Mouse (Mus musculus) layer of hippocampus, adult 9-11 months (tissue): Measurements from ENCODE around the gene Unc5c.
A peak's percentile ranks its signal among the peaks of the same experiment; 100 is the strongest.

Source experiments
- DNase-seq: peaks from one replicate; pipeline ENCODE4 v3.0.0; 2022

Unc5c gene

DNA sequence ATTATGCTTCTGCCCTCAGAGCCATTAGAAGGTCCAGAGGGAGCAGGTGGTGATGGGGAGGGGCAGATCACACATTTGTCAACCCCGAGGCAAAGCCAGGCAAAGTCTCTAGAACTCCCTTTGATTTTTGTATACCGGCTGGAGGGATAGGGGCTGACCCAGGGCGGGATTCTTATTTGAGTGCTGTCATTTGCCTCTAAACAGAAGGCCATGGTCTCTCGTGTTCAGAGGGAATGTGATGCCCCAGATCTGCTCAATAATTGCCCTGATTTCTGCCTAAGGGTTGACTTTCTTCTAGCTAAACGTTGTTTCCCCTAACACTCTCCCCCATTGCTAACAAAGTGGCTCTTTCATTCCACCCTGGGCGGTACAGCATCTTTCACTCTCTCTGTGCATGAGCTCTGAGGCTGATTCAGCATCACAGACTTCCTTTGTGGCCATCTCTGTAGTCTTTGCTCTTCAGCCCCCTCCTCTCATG lies 136.1 kb downstream of the Unc5c start:
- peak; percentile 54 for DNase-seq

DNA sequence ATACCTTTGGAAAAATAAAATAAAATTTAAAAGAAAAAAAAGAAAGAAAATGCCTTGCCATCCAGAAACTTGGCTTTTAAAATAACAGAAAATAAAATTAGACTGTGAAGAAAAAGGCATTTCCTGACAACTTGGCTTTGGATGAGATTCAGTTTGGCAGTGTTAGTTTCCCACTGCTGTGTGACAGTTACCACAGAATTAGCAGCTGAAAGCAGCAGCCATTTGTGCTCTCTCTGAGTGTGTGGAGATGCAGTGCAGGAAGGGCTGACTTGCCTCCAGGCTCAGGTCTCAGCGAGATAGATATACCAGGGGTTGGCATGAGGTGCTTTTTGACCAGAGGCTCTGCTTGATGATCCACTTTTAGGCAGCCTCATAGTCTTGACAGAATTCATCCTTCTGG lies 151.7 kb downstream of the Unc5c start:
- peak; percentile 31 for DNase-seq

DNA sequence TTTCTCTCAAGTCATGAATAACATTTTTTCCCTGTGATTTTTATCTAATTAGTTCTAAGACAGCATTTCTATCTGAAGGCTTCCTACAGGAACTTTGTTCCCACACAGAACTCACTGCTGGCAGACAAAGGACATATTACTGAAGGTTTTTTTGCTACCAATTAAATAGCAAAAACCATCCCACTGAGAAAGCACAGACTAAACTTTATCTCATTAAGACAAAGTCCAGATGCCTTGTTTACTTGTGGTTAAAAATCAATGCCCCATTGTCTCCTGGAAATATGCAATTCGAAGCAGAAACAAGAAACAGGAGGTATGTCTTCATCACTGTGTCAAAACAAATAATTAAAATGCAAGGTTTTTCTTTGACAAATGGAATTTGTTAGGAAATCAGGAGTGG lies 153.7 kb downstream of the Unc5c start:
- no peak for DNase-seq

DNA sequence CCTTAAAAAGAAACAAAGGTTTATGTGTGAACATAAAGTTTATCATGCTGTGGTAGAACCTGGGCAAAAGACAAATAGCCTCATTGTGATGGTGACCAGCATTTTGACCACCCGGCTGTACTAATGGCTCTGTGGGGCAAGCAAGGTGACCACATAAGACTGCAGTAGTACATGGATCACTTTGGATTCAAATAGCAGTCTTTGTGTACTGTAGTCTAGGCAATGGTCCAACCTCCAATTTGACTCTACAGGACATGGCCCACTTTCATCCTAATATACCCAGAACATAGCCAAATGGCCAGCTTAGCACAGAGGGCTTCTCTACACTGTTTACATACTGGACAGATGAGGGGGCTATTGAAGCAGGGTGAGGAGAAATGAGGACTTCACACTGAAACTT lies 156.5 kb downstream of the Unc5c start:
- no peak for DNase-seq

- DNase-seq: no peak
Measured at GRCm38 (mm10) chr3:141626935-141627638, 162.1 kb downstream of the Unc5c start.

DNA sequence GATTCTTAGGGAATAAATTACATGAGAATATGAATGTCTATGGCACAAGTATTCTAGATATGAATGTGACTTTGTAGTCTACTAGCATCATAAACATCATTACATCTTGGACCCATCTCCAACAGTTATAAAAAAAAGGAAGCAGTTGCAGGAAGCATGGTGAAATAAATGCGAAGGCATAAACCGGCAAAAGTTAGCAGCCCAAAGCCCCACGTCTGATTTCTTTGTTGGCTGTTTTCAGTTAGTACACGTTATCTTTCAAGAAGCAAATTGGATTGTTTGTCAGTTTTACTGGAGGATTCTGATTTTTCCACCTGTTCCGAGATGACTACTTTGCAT lies 162.6 kb downstream of the Unc5c start:
- DNase-seq: no peak

DNA sequence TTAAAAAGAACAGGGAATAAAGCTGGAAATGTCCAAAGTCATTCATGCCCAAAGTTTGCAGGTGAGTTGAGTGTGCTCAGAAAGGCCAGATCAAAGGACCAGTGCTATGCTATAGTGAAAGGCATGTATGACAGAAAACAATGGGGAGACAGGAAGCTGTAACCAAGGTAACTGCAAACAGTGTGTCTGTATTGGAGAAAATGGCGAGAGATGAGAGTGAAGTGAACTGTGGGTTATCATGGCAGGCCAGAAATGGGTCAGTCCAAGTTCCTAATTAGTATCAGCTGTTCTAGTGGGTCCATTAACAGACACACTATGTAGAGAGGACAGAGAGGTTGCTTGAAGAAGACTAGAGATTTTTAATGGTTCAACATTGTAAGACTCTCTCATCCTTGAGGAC lies 164.4 kb downstream of the Unc5c start:
- no peak for DNase-seq

DNA sequence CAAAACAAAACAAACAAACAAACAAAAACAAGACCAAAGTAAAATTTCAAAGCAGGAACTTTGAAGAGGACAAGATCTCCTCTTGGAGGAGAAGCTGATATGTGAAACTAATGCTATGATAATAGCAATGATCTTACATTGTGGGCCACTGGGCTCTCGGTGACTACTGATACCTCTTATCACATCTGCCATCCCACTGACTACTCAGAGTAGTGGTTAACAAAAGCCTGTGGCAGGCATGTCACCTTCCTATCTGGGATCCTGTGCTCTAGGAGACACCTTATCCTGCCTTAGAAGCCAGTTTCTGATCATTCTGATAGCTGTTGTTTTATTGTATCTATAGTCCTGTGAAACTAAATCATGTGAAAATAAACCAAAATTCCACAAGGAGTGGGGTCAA lies 172.9 kb downstream of the Unc5c start:
- DNase-seq: no peak

DNA sequence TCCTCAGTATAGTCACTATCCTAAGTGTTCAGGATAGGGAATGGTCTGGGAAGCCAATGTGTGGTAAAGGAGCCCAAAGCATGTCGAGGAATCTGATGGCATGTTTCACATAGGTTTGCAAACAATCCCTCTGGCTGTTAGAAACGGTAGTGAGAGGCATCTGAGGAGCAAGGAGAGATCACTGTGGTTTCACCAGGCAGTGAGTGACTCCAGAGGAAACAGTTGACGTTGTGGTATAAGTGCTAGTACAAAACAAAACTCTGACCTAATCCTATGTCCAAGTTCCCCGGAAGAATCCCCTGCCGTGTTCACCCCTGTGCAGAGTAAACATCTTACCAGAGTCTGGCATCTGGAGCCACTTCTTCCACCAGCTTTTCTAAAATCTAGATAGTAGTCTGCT lies 179.2 kb downstream of the Unc5c start:
- no peak for DNase-seq

DNA sequence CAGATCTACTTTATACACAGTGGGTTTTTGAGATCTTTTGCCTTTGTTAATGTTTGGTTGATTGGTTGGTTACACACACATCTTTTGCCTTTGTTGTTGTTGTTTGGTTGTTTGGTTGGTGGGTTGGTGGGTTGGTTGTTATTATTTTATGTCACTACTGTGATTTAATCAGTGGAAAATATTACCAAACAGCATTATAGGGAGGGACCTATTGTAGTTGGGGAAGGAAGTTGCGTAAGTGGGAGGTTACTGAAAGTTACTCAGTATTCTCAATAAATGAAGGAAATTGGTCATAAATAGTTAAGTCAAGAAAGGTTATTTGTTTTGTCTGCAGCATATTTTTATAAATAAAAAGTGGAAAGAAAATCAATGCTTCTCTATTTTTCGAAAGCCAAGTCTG lies 181.6 kb downstream of the Unc5c start:
- DNase-seq: no peak

- DNase-seq: no peak
Measured at GRCm38 (mm10) chr3:141650658-141651057, 185.6 kb downstream of the Unc5c start.

DNA sequence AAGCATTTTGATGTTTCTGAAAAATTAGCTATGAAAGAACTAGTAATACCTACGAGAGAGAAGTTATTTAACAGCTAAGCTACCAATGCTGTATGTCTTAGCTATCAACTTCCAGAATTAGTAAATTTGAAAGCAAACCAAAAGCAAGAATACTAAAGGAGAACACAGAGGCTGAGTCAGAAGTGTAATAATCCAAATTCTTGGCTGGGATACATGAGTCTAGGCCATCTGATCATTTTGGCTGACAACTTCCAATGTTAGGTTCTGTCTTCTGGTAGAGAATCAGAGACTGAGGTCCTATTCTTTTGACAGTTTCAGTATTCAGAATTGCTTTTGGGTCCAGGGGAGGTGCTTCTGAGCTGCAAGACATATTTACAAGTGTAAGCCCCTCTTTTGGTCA lies 188.9 kb downstream of the Unc5c start:
- peak; percentile 24 for DNase-seq

- DNase-seq: no peak
Measured at GRCm38 (mm10) chr3:141659041-141659789, 194.2 kb downstream of the Unc5c start.

- no peak for DNase-seq
Measured at GRCm38 (mm10) chr3:141660065-141661062, 195.3 kb downstream of the Unc5c start.

- DNase-seq: no peak
Measured at GRCm38 (mm10) chr3:141689113-141689512, 224.1 kb downstream of the Unc5c start.

DNA sequence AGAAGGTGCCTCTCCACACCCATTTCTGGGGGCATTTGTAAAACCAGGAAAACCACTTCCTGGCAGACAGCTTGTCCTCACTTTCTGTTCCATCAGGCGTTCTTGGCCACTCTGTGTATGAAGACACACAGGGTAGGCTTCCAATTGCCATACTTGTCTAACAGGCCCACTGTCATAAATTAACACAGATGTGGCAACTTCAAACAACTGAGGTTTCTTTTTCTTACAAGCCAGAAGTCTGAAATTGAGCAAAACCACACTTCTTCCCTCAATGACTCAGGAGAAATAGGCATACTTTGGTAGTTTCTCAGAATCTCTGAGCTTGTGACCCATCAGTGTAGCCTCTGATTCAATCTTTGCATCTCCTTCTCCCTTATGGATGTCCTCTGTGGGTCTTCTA lies 225.7 kb downstream of the Unc5c start:
- no peak for DNase-seq

GRCm38 (mm10) chr3:141691418-141691817 lies 226.4 kb downstream of the Unc5c start:
- no peak for DNase-seq

DNA sequence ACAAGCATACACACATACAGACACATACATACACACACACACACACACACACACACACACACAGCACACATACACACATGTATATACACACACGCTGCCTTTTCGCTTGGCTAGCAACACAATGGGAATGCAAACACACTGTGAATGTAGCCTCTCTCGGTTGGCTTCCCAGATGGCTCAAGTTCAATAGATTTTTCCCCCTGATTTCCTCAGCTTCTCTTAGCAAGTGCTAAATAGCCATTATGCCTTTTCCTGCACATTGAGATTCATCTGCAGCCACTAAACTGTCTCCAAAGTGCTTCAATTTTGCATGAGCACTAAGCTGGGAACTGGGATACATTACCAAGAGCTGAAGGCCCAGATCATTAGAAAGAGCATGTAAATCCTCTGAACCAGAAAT lies 226.8 kb downstream of the Unc5c start:
- DNase-seq: no peak

GRCm38 (mm10) chr3:141699177-141699576 lies 234.2 kb downstream of the Unc5c start:
- no peak for DNase-seq

DNA sequence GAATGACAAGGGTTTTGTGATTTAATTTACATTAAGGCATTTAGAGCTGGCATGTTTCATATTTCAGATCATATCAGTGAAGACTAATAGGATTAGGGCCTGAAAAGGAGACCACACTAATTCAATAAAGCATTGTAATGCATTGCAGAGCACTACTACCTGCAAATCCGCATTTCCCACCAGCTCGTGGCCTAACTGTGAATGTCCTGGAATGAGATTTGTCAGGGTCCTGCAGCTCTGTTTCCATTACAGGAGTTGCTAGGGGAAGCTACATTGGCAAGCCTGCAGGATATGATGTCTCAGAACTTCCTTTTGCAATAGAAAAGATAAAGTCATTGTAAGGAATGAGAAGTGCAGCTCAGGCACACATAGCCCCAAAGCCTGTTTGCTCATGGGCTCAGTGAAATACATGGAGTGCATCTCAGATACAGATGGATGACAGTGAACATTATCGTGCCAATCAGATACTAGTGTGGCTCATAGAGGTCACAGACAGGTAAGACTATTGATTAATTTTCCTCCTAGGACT lies 236.4 kb downstream of the Unc5c start:
- no peak for DNase-seq

DNA sequence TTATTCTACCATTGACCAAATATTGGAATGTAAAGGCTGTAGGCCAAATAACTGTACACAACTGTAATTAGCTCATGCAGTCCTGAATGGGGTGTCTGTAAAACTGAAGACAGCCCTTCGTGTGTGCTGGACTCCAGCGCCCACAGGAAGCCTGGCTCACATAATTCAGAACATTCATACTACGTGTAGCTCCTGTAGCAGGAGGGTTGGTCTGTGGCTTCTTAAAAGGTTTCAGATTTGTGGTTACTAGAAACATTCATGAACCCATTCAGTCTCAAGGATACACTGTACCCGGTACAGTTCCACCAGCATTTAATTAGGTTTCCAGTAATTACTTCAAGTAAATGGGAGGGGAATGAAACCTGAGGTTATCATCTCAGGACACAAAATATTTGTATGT lies 246.6 kb downstream of the Unc5c start:
- no peak for DNase-seq

DNA sequence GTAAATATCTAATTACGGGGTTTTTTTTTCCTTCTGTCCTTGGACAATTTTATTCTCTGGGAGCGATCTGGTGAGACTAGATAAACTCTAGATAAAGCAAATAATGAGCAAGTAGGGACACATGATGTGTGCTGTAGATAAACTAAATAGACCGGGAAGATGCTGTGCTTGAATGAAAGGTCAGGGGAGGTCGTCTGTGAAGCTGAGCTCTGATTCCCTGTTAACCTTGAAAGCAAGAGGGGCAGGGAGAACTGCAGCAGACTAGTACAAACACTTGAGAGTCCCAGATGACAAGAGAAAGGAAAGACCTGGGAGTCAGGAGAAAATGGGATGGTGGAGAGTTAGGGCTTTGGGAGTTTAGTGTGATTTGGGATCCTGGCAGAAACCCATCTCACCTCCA lies 251.4 kb downstream of the Unc5c start:
- DNase-seq: no peak

- no peak for DNase-seq
Measured at GRCm38 (mm10) chr3:141719050-141719449, 254.0 kb downstream of the Unc5c start.
